Comparison of ENCODE assay signal across 8 mouse cellular contexts in the genomic region with DNA sequence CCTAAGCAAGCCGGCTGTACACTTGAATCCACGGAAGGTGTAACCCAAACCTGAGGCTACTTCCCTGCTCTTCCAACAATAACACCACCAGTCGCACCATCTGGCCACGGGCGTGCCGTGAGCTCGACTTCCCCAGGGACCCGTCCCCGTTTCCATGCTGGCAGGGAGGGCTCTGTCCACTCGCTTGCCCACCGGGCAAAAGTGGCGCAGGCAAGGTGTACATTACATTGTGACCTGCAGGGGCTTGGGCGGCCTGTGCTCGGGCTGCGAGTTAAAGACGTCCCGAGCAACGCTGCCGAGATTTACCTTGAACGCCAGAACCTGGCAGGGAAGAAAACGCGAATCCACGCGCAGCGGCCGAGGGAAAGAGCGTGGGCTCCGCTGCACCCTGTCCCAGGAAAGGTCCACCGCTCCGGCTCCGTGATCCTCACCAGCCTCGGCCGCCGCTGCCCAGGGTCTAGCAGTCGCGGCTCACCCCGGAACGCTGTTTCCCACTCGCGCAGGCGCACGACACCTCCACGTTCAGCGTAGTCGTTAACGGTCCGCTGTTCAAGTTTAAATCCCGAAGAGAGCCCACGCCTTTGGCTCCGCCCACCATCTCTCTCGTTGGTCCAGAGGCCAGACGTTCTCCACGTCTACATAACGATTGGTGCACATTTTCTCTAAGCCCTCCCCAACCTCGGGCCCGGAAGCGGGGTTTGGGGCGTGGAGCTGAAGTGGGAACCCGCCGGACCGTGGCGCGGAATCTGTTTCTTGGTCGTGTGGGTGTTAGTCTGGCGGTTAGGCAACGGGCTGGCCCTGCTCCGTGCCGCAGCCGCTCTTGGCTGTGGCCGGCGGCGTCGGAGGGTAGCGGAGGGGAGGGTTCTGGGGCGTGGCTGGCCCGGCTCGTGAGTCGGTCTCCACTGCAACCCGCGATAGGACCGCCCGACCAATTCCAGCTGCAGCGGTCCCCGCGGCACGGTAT. TPM values are rescaled to one million over a fixed set of nuclear protein-coding genes. Genes with fewer than 3 reads are reported as not detected.
DNase-seq lines count a peak whose midpoint lies in the region; ATAC-seq and TF ChIP-seq lines count a peak whose summit lies in the region.

A gene (plus strand): TSS at position 714 of the 964 bp plus-strand sequence.
A gene (minus strand): TSS at position 828 of the 964 bp plus-strand sequence.

- peaks cover 8% of the 10 kb centered on the region for H3K36me3 ChIP-seq in ES-E14 (ENCODE audit: control insufficient read depth, insufficient read depth, low read length, poor library complexity, severe bottlenecking)
- peaks cover 27% of the 10 kb centered on the region for H3K36me3 ChIP-seq in forebrain, embryonic 15.5 days

- H3K9me3 ChIP-seq in ES-E14 (ENCODE audit: control insufficient read depth, insufficient read depth, low read depth, low read length): no peaks in the 10 kb centered on the region
- H3K9me3 ChIP-seq in forebrain, embryonic 15.5 days: no peaks in the 10 kb centered on the region

- no peak for TF ChIP-seq CTCF in lung, adult 2 months (IDR thresholded peaks at IDR 0.05; ENCODE audit: insufficient read depth, low read length)

- peak within 1 kb of the TSS; percentile 77 for H3K27ac ChIP-seq in ES-E14 (ENCODE audit: insufficient read depth, low read depth, low read length, poor library complexity, severe bottlenecking)
- H3K27ac ChIP-seq in forebrain, embryonic 15.5 days (replicated peaks): peak within 1 kb of the TSS; percentile 95

- peak; percentile 99 for ATAC-seq in forebrain, embryonic 15.5 days (replicated peaks)
- ATAC-seq in neutrophil, adult 5-6 weeks (ENCODE audit: extremely low read depth, insufficient number of reproducible peaks, low FRiP score, poor library complexity, severe bottlenecking): peak; percentile 98

- peak; percentile 98 for DNase-seq in ES-E14 (ENCODE audit: low read depth, low spot score)
- DNase-seq in cerebellum, adult 11-12 months: peak; percentile 94
- peak; percentile 88 for DNase-seq in heart, postnatal 25 days (ENCODE audit: low spot score)
- DNase-seq in layer of hippocampus, adult 18-20 months (ENCODE audit: low spot score in 2 of 2): peak; percentile 90 to 96
- DNase-seq in lung, adult 2 months: peak; percentile 91
- DNase-seq in thymus, adult 18-20 months: peak; percentile 91 to 96

- intact Hi-C loops in heart, postnatal 25 days (cut with DNase I): no loop called here

- H3K4me1 ChIP-seq in ES-E14 (ENCODE audit: control insufficient read depth in 2 of 2, insufficient read depth in 2 of 2, low read length in 2 of 2, poor library complexity in 1 of 2): peaks cover 0 to 3% of the 10 kb centered on the region in 2 experiments; a peak in 1 of 4 replicates
- peaks cover 26% of the 10 kb centered on the region for H3K4me1 ChIP-seq in forebrain, embryonic 15.5 days
- no peaks in the 10 kb centered on the region for H3K4me1 ChIP-seq in lung, adult 2 months (ENCODE audit: control insufficient read depth, insufficient read depth, low read length)

- H3K27me3 ChIP-seq in forebrain, embryonic 15.5 days: peaks cover 7% of the 10 kb centered on the region; the same call in 1 of the 2 replicates

- peak; percentile 70 for TF ChIP-seq POLR2A in lung, adult 2 months (IDR thresholded peaks at IDR 0.05; ENCODE audit: borderline replicate concordance, extremely low read depth, low read depth, low read length)

- peak within 1 kb of the TSS; percentile 68 for H3K4me2 ChIP-seq in forebrain, embryonic 15.5 days (replicated peaks)

- H3K4me3 ChIP-seq in ES-E14 (ENCODE audit: insufficient read depth in 1 of 2, low read depth in 1 of 2, low read length in 2 of 2, poor library complexity in 1 of 2, severe bottlenecking in 1 of 2): peak within 1 kb of the TSS; percentile 93 to 98
- H3K4me3 ChIP-seq in forebrain, embryonic 15.5 days: peak within 1 kb of the TSS; percentile 94
- peak within 1 kb of the TSS; percentile 86 for H3K4me3 ChIP-seq in lung, adult 2 months (replicated peaks; ENCODE audit: extremely low read depth, low read depth, low read length)

- in situ Hi-C loops in ES-E14 (cut with MboI; ENCODE audit: low sequenced_read_pairs in 2 of 2, unreplicated experiment in 2 of 2): no loop called here

- H3K9ac ChIP-seq in ES-E14 (ENCODE audit: insufficient read depth, low read depth, low read length, poor library complexity, severe bottlenecking): peak within 1 kb of the TSS; percentile 97
- peak within 1 kb of the TSS; percentile 86 for H3K9ac ChIP-seq in forebrain, embryonic 15.5 days (replicated peaks)

- under 1% methylated on average over 86 of the region's 86 CpGs for WGBS in forebrain, embryonic 15.5 days
- WGBS in lung, adult 2 months: under 1% methylated on average over 86 of the region's 86 CpGs

TF ChIP-seq in ES-E14, 5 proteins besides CTCF, POLR2A, EP300 and RAD21:
- TF ChIP-seq CHD2 (IDR thresholded peaks at IDR 0.05; ENCODE audit: low read depth, low read length) (peak; percentile 68; the same call in 1 of the 2 replicates), ZNF384 (IDR thresholded peaks at IDR 0.05; ENCODE audit: low read depth, low read length) (no peak), MAFK (IDR thresholded peaks at IDR 0.05; ENCODE audit: insufficient read depth, low read depth, low read length) (no peak), ZC3H11A (IDR thresholded peaks at IDR 0.05; ENCODE audit: borderline replicate concordance, low read depth, low read length) (no peak), HCFC1 (IDR thresholded peaks at IDR 0.05; ENCODE audit: borderline replicate concordance, insufficient read depth, low read length) (peak; percentile 59; the same call in 1 of the 2 replicates)

RNA-seq across cellular contexts. Expression of the first gene that starts in this region (rescaled TPM):
- 1.2 and 1.6 TPM in 2 replicates for total RNA-seq in ES-E14 (2012; rRNA removed)
- polyA plus RNA-seq in forebrain, embryonic 15.5 days (2015; fragmentation: Nextera tagmentation; extraction: Ambion mirVana): 1.1 and 1.6 TPM in 2 replicates
- not detected for total RNA-seq in heart, postnatal 25 days (2021)
- total RNA-seq in layer of hippocampus, adult 18-20 months (2021): 1 to 10 TPM in 1 of 2 experiments, under 1 TPM in 1; 0.58 to 1.5 TPM
- not detected in 2 replicates for polyA plus RNA-seq in lung, adult 2 months (2012; rRNA removed)
- not detected in 2 replicates for total RNA-seq in neutrophil, adult 5-6 weeks (2017)

RNA-seq across cellular contexts. Expression of the second gene that starts in this region (rescaled TPM):
- 14.6 and 17.6 TPM in 2 replicates for total RNA-seq in ES-E14 (2012; rRNA removed)
- polyA plus RNA-seq in forebrain, embryonic 15.5 days (2015; fragmentation: Nextera tagmentation; extraction: Ambion mirVana): 23.6 and 26.8 TPM in 2 replicates
- 1 to 10 TPM; 2.2 to 2.6 TPM for total RNA-seq in heart, postnatal 25 days (2021)
- total RNA-seq in layer of hippocampus, adult 18-20 months (2021): 10 to 100 TPM; 14.8 to 15.3 TPM
- 0.75 and 0.89 TPM in 2 replicates for polyA plus RNA-seq in lung, adult 2 months (2012; rRNA removed)
- 11.9 and 14.5 TPM in 2 replicates for total RNA-seq in neutrophil, adult 5-6 weeks (2017)

Comparison
In these comparisons a context has a peak if more than half of its experiments do, and no peak if none do; other contexts are left out.
1. Peak in every context shown above with its lines: DNase-seq, ATAC-seq, H3K4me3 ChIP-seq and H3K27ac ChIP-seq.
2. RNA of the second gene that starts in this region (polyA plus RNA-seq): 23.6 to 26.8 TPM in forebrain, embryonic 15.5 days; 0.75 to 0.89 TPM in lung, adult 2 months; every median in the first group is over 10 times any median in the second.
3. Peak in DNase-seq and H3K4me3 ChIP-seq in lung, adult 2 months; RNA of the genes that start here not detected or under 1 TPM.